Mouse (Mus musculus): ENCODE data around the gene Klhl12.

Gene Klhl12

GRCm38 (mm10) chr1:134450986-134451385 lies 4.3 kb upstream of the Klhl12 start:
- peak; percentile 9 to 63 for DNase-seq

DNA sequence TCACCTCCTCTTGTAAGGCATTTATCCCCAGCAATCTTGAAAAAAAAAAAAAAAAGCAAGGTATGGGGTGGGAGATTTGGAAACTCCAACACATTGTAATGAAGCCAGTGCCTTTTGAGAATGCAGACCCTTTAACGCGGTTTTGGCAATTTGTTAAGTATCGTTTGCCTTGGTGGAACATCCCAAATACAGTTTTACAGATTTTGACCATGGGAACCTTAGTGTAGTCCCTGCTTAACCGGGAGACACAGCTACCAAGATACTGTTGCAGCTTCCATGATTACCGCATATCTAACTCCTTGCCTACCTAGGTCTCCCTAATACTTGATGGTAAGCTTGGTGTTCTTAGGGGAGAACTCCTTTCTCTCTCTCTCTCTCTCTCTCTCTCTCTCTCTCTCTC lies 729 bp downstream of the Klhl12 start:
- DNase-seq = no peak

DNA sequence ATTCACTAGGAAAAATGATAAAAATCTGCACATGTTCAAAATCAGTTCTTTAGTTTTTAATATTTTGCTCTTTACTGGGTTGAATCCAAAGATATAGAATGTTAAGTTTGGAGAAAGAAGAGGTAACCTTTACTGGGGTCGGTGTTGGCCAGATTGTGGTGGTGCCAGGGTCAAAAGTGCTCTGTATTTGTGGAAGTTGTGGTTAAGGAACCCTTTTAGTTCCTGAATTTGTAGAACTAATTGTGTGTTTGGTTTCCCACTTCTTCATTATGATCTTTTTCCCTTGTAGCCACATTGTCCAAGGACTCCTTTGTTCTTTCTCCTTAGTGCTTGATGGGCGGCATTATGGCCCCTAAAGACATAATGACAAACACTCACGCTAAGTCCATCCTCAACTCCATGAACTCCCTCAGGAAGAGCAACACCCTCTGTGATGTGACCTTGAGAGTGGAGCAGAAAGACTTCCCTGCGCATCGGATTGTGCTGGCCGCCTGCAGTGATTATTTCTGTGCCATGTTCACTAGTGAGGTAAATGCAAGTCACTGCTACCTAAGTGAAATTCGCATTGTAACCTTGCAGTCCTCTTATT lies 2.9 kb downstream of the Klhl12 start:
- DNase-seq = no peak

GRCm38 (mm10) chr1:134460294-134461284 lies 5.3 kb downstream of the Klhl12 start:
- DNase-seq = no peak

DNA sequence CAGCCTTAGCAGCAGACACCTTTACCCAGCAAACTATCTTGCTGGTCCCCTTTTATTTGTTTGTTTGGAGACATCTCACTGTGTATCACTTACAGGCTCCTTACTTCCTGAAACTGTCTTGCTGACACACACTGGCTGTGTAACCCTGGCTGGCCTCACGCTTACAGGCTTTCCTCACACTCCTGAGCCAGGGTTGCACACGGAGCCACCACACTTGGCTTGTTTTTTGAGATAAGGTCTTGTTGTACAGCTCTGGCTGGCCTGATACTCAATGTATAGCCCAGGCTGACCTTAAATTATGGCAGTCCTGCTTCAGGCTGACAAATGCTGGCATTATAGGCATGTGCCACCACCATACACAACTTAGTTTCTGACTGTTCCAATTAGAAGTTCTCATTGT lies 29.3 kb downstream of the Klhl12 start:
- no peak for DNase-seq

- DNase-seq = no peak
Measured at GRCm38 (mm10) chr1:134490903-134491801, 35.8 kb downstream of the Klhl12 start.

GRCm38 (mm10) chr1:134492276-134492675 lies 36.9 kb downstream of the Klhl12 start:
- DNase-seq = no peak

- no peak for DNase-seq
Measured at GRCm38 (mm10) chr1:134493496-134493895, 38.2 kb downstream of the Klhl12 start.

GRCm38 (mm10) chr1:134493956-134494355 lies 38.6 kb downstream of the Klhl12 start:
- DNase-seq = no peak

GRCm38 (mm10) chr1:134494428-134495215 lies 39.3 kb downstream of the Klhl12 start, which contains the start of gene Rabif:
Rabif (plus strand) TSS chr1:134494648.
- DNase-seq = peak; percentile 98 to 99

DNA sequence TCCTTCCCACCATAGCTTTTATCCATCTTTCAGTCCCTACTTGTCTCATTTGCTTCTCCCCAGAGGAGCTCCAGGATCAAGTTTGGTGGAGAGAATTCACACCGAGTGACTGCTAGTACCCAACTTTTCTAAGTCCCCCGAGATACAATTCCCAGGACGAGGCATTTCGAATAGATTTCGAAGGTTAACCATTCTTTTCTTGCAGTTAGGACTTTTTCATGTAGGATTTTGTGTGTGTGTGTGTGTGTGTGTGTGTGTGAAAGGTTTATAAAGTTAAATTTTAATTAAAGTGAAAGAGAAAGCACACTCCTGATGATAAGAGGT lies 39.8 kb downstream of the Klhl12 start:
- DNase-seq = no peak

GRCm38 (mm10) chr1:134495991-134496390 lies 40.7 kb downstream of the Klhl12 start:
- DNase-seq = no peak

GRCm38 (mm10) chr1:134500916-134501315 lies 45.6 kb downstream of the Klhl12 start:
- no peak for DNase-seq

DNA sequence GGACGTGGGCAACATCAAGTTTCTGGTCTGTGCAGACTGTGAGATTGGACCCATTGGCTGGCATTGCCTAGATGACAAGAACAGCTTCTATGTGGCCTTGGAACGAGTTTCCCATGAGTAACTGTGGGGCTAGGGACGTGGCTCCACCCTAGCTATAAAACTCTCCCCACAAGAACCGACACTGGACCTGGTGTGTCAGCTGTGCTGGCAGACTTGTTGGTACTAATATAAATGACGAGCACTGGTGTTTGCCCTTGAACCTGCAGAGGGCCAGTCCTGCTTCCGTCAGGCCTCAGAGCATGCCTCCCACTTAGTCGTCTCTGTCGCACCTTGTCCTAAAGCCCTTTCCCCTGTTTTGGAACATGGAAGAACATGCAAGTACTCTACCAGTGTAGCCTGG lies 50.9 kb downstream of the Klhl12 start:
- DNase-seq = no peak

- no peak for DNase-seq
Measured at GRCm38 (mm10) chr1:134510018-134510417, 54.7 kb downstream of the Klhl12 start.

DNA sequence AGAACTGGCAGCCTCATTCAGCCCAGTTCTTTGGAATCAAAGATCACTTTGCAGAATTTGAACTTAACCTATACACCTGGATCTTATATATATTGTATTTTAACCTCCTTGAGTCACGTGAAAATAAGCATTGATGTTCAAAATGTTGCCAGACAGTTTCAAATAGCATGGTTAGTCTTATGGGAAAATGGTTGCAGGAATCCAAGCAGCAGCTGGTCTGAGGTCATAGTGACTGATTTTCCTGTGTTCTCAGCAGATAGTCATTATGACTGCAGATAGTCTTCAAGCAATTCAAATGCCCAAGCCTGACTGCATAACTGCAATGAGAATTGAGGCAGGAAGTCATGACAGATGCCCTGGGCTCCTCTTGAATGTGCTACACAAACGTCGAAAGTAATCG lies 56.9 kb downstream of the Klhl12 start:
- DNase-seq = no peak

DNA sequence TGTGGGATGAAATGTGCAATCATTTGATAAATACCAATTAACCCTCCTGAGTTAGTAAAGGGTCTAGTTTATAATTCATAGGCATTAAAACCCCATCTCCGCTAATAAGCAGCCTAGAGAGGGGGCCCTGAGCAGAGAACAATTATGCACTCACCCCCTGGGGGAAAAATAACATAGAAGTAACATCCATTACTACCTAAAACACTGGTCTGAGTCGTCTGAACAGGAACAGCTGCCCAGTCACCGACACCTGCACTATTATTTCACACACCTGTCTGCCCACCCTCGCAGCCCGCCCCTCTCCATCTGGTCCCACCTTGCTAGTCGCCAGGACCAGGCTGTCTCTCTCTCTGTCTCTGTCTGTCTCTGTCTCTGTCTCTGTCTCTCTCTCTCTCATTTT lies 57.3 kb downstream of the Klhl12 start:
- DNase-seq = no peak

DNA sequence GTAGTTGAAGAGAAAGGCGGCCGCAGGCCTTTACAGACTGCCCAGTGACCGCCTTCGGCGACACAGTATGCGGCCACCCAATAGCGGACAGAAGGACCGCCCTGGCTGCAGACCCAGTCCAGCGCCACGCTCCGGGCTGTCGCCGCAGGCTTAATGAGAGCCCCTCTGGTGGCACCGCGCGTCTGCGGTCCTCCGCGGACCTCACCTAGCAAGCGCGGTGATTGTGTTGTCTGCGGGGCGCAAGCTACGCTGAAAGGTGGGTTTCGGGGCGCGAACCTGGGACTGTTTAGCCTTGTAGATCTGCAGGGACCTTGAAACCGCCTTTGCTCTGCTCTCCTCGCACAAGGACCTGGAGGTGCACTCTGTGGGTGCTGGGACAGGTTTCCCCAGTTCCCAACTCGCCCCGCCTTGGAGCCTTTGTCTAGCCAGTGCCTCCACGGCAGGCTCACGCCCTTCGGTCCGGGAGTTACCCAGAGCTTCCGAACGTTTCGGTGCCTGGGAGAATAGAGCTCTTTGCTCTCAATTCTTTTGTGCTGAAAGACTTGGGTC lies 58.1 kb downstream of the Klhl12 start:
- no peak for DNase-seq

- DNase-seq = no peak
Measured at GRCm38 (mm10) chr1:134513876-134514590, 58.7 kb downstream of the Klhl12 start.

GRCm38 (mm10) chr1:134515891-134516290 lies 60.6 kb downstream of the Klhl12 start:
- no peak for DNase-seq

DNA sequence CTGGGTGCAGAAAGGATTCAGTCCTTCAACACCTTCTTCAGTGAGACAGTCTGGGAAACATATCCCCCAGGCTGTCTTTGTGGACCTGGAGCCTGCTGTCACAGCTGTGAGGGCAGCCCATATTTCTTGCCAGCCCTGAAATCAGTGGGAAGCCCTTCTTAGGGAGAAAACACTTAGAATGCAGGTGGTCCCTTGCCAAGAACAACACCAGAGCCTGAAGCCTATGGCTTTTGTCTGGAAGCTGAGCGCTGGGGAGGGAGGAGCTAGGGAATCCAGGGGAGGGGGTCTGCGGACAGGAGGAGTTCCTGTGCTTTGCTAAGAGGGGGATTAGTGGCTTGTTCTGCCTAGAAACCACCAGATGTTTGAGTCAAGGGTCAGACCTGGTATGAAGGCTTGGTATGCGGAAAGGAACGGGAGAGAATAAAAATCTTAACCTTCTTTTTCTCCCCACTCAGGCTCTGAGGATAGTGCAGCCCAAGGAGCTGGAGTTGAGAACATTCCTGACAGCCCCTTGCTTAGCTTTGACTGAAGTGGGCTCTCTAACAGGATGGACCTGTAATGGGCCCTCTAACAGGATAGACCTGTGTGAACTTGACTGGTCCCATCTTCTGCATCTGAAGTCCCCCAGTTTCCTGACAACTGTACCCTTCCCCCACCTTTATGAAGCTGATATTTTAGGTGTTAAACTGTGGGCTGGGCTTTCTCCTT lies 61.3 kb downstream of the Klhl12 start:
- no peak for DNase-seq

Data from spleen, adult 18-20 months (tissue).